Mouse (Mus musculus) liver, adult (tissue): ENCODE data around the gene Ppip5k2.

Source experiments
- GATA4 ChIP-seq: IDR thresholded peaks from 2 replicates; pipeline ENCODE4 v1.6.1; 2014; ENCODE audit warnings: mild to moderate bottlenecking, low read length; ENCODE audit not compliant: insufficient replicate concordance

Gene Ppip5k2

GRCm38 (mm10) chr1:97769904-97770753, at the start of gene Ppip5k2, which contains the start of gene Gin1:
TSS of gene Ppip5k2 (minus strand) at chr1:97770411.
TSS of gene Gin1 (plus strand) at chr1:97770172.
- TF ChIP-seq GATA4: peak; percentile 71; the same call in 1 of the 2 replicates

- TF ChIP-seq GATA4: no peak
These were observed 39.2 kb upstream of the Ppip5k2 start for GRCm38 (mm10) chr1:97809255-97809912.

- no peak for TF ChIP-seq GATA4
These were observed 34.3 kb upstream of the Ppip5k2 start for GRCm38 (mm10) chr1:97804520-97804919.

GRCm38 (mm10) chr1:97802207-97802902, 32.1 kb upstream of the Ppip5k2 start:
- no peak for TF ChIP-seq GATA4

GRCm38 (mm10) chr1:97795936-97796335, 25.7 kb upstream of the Ppip5k2 start:
- no peak for TF ChIP-seq GATA4

- TF ChIP-seq GATA4: no peak
These were observed 23.9 kb upstream of the Ppip5k2 start for GRCm38 (mm10) chr1:97794110-97794509.

GRCm38 (mm10) chr1:97788490-97788889, 18.3 kb upstream of the Ppip5k2 start:
- TF ChIP-seq GATA4: no peak

GRCm38 (mm10) chr1:97787674-97788073, 17.5 kb upstream of the Ppip5k2 start:
- no peak for TF ChIP-seq GATA4

- no peak for TF ChIP-seq GATA4
These were observed 15.6 kb upstream of the Ppip5k2 start for GRCm38 (mm10) chr1:97785685-97786393.

GRCm38 (mm10) chr1:97784928-97785327, 14.7 kb upstream of the Ppip5k2 start:
- no peak for TF ChIP-seq GATA4

GRCm38 (mm10) chr1:97781674-97782073, 11.5 kb upstream of the Ppip5k2 start:
- no peak for TF ChIP-seq GATA4

- TF ChIP-seq GATA4: no peak
These were observed 3.8 kb upstream of the Ppip5k2 start for GRCm38 (mm10) chr1:97773973-97774372.

- TF ChIP-seq GATA4: no peak
These were observed 3.2 kb upstream of the Ppip5k2 start for GRCm38 (mm10) chr1:97773362-97773761.

GRCm38 (mm10) chr1:97771727-97772126, 1.5 kb upstream of the Ppip5k2 start:
- no peak for TF ChIP-seq GATA4

- TF ChIP-seq GATA4: no peak
These were observed 907 bp upstream of the Ppip5k2 start for GRCm38 (mm10) chr1:97771118-97771517.
